Mouse (Mus musculus) fat pad, adult 2 months (tissue): Measurements from ENCODE around the gene Spg21.
A peak's percentile ranks its signal among the peaks of the same experiment; 100 is the strongest.

Experiments
- DNase-seq: peaks from one replicate; pipeline ENCODE4 v3.0.0-alpha.2; 2011; ENCODE audit warnings: low read depth, low spot score; ENCODE audit errors: extremely low read depth

Gene Spg21

GRCm38 (mm10) chr9:65460732-65461442, at the start of gene Spg21:
TSS of gene Spg21 (plus strand) at chr9:65460947.
- DNase-seq, result no peak

GRCm38 (mm10) chr9:65411326-65411725, 49.4 kb upstream of the Spg21 start:
- no peak for DNase-seq

- DNase-seq, result no peak
Measured at GRCm38 (mm10) chr9:65417738-65418137, 43.0 kb upstream of the Spg21 start.

- no peak for DNase-seq
Measured at GRCm38 (mm10) chr9:65419633-65420032, 41.1 kb upstream of the Spg21 start.

GRCm38 (mm10) chr9:65422760-65423501, 37.8 kb upstream of the Spg21 start, which contains the start of gene Slc51b:
TSS of gene Slc51b (minus strand) at chr9:65422955.
- no peak for DNase-seq

GRCm38 (mm10) chr9:65424393-65424792, 36.4 kb upstream of the Spg21 start:
- DNase-seq, result no peak

GRCm38 (mm10) chr9:65427511-65427910, 33.2 kb upstream of the Spg21 start:
- DNase-seq, result no peak

GRCm38 (mm10) chr9:65428003-65428402, 32.7 kb upstream of the Spg21 start:
- no peak for DNase-seq

- DNase-seq, result no peak
Measured at GRCm38 (mm10) chr9:65430401-65430800, 30.3 kb upstream of the Spg21 start.

- DNase-seq, result no peak
Measured at GRCm38 (mm10) chr9:65430921-65431320, 29.8 kb upstream of the Spg21 start.

- DNase-seq, result no peak
Measured at GRCm38 (mm10) chr9:65432236-65432635, 28.5 kb upstream of the Spg21 start.

GRCm38 (mm10) chr9:65434140-65434539, 26.6 kb upstream of the Spg21 start:
- DNase-seq, result no peak

GRCm38 (mm10) chr9:65435211-65435610, 25.5 kb upstream of the Spg21 start:
- DNase-seq, result no peak

GRCm38 (mm10) chr9:65435671-65436301, 25.0 kb upstream of the Spg21 start, which contains the start of gene Mtfmt:
TSS of gene Mtfmt (plus strand) at chr9:65435782.
- no peak for DNase-seq

GRCm38 (mm10) chr9:65444692-65445091, 16.1 kb upstream of the Spg21 start:
- DNase-seq, result no peak

GRCm38 (mm10) chr9:65447951-65448350, 12.8 kb upstream of the Spg21 start:
- DNase-seq, result no peak

GRCm38 (mm10) chr9:65458975-65459374, 1.8 kb upstream of the Spg21 start:
- DNase-seq, result no peak

GRCm38 (mm10) chr9:65460198-65460597, 549 bp upstream of the Spg21 start:
- DNase-seq, result no peak

- DNase-seq, result peak; percentile 31
Measured at GRCm38 (mm10) chr9:65462544-65462943, 1.8 kb downstream of the Spg21 start.

- no peak for DNase-seq
Measured at GRCm38 (mm10) chr9:65464161-65464560, 3.4 kb downstream of the Spg21 start.

GRCm38 (mm10) chr9:65465241-65465640, 4.5 kb downstream of the Spg21 start:
- no peak for DNase-seq

GRCm38 (mm10) chr9:65467686-65468085, 6.9 kb downstream of the Spg21 start:
- DNase-seq, result no peak
